Mouse (Mus musculus) B cell, adult 67 days (primary cell): ENCODE results near the gene 1700030K09Rik. TPM values are rescaled to one million over a fixed set of nuclear protein-coding genes. Genes with fewer than 3 reads are reported as not detected.

Source experiments
- total RNA-seq, 2 experiments: library from RNA; stranded (reverse); gene quantifications; 4 replicates each; pipeline ENCODE4 v1.2.4; 2023

The 1700030K09Rik gene
- 10 to 100 TPM; 41.9 to 45.0 TPM for total RNA-seq

GRCm38 (mm10) chr8:72443338-72443993 lies at the start of gene 1700030K09Rik, which contains the start of gene Calr3:
1700030K09Rik (plus strand) TSS chr8:72443880.
Calr3 (minus strand) TSS chr8:72443870.

GRCm38 (mm10) chr8:72421362-72422335 lies 22.0 kb upstream of the 1700030K09Rik start, which contains the start of gene Eps15l1:
Eps15l1 (minus strand) TSS chr8:72421460.

GRCm38 (mm10) chr8:72474826-72475546 lies 31.3 kb downstream of the 1700030K09Rik start, which contains the start of gene Cherp:
Cherp (minus strand) TSS chr8:72475226.

GRCm38 (mm10) chr8:72491680-72492621 lies 48.3 kb downstream of the 1700030K09Rik start, which contains the start of gene Slc35e1:
Slc35e1 (minus strand) TSS chr8:72492614.

Other genes starting within 250 kb of the 1700030K09Rik start
- not detected for gene Cib3, start 231.0 kb upstream of the 1700030K09Rik start, total RNA-seq
- not detected for gene Gm11034, start 230.2 kb upstream of the 1700030K09Rik start, total RNA-seq
- gene Fam32a, start 224.2 kb upstream of the 1700030K09Rik start, total RNA-seq: 10 to 100 TPM; 69.0 to 86.6 TPM
- gene Ap1m1, start 203.9 kb upstream of the 1700030K09Rik start, total RNA-seq: 100 to 1,000 TPM; 204 to 217 TPM
- gene Gm10282, start 138.6 kb upstream of the 1700030K09Rik start, total RNA-seq: 10 to 100 TPM; 15.6 to 16.1 TPM
- 1,000 to 10,000 TPM; 1,584 to 2,812 TPM for gene Klf2, start 124.8 kb upstream of the 1700030K09Rik start, total RNA-seq
- gene Eps15l1, start 22.4 kb upstream of the 1700030K09Rik start, total RNA-seq: 100 to 1,000 TPM; 105 to 107 TPM
- gene Calr3, start within 50 bp of the 1700030K09Rik start, total RNA-seq: under 1 TPM; 0.42 to 0.49 TPM
- gene Cherp, start 31.3 kb downstream of the 1700030K09Rik start, total RNA-seq: 100 to 1,000 TPM; 119 to 140 TPM
- 10 to 100 TPM; 73.0 to 73.1 TPM for gene Slc35e1, start 48.7 kb downstream of the 1700030K09Rik start, total RNA-seq
- 10 to 100 TPM; 17.2 to 20.0 TPM for gene Med26, start 104.4 kb downstream of the 1700030K09Rik start, total RNA-seq
- 100 to 1,000 TPM; 154 to 168 TPM for gene Smim7, start 127.2 kb downstream of the 1700030K09Rik start, total RNA-seq
- 1 to 10 TPM; 1.5 to 3.1 TPM for gene Tmem38a, start 128.2 kb downstream of the 1700030K09Rik start, total RNA-seq
- under 1 TPM in 1 of 2 experiments, not detected in 1; 0.06 TPM for gene Nwd1, start 202.8 kb downstream of the 1700030K09Rik start, total RNA-seq